Mouse (Mus musculus) gonadal fat pad, adult 2 months (tissue): Measurements from ENCODE around the gene Heg1. TPM values are rescaled to one million over a fixed set of nuclear protein-coding genes. Genes with fewer than 3 reads are reported as not detected.

Experiments
- DNase-seq: peaks from one replicate; pipeline ENCODE4 v3.0.0-alpha.2; 2012; ENCODE audit warnings: low read depth
- polyA plus RNA-seq: library from polyadenylated mRNA; depleted of rRNA; stranded (reverse); fragments of >200 nt; gene quantifications from 2 replicates; pipeline ENCODE4 v1.2.3, GENCODE M21; 2012; rRNA removed

Heg1 gene
- polyA plus RNA-seq = 61.0 and 64.6 TPM in 2 replicates

DNA sequence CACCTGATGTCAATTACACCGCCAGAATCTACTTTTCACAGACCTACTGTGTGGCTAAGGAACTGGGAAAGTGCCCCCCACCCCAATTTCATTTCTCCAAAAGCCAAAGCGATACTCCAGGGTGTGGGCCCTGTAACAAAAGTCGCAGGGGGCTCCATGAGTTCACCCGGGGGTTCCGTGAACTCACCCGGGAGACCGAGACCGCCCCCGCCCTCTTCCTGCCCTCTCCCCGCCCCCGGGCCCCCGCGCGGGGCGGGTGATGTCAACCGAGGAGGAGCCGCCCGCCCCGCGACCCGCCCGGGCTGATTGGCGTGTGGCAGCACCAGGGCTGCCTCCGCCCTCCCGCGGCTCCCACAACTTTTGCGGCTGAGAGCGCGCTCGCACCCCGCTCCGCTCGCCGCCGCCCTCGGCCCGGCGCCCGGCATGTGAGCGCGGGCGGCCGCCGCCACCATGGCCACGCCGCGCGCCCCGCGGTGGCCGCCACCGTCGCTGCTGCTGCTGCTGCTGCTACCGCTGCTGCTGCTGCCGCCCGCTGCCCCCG is at the start of gene Heg1:
Gene Heg1, plus strand, starts transcription at position 209 of the 541 bp plus-strand sequence.
- no peak for DNase-seq

DNA sequence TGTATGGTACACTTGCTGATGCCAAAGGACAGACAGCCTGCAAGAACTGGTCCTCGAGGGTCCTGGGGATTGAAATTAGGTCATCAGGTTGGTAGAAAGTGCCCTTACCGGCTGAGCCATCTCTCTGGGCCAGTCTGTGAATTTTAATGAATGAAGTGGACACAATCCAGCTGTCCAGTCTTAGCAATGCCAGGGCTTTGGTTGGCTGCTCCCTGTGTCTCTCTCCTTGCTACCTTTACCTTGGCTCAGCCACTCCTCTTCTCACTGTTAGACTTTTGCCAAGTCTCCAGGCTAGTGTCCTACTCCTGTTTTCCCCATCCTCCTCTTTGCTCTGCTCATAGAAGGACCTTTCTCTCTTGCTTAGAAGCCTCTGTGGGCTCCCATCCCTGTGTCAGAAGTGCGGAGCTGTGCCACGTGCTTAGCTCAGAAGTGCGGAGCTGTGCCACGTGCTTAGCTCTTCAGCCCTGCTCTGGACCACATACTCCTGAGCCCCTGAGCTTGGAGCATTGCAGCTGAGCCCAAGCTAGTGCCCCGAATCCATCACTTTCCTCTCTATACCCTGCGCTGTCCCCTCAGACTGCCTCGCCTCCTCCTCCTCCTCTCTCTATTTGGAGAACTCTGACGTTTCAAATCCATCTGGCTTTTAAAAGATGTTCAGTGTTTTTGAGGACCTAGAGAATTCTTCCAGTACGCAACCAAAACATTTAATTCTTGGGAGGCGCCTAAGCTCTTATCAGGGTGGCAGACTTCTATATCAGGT is 48.2 kb upstream of the Heg1 start:
- no peak for DNase-seq

DNA sequence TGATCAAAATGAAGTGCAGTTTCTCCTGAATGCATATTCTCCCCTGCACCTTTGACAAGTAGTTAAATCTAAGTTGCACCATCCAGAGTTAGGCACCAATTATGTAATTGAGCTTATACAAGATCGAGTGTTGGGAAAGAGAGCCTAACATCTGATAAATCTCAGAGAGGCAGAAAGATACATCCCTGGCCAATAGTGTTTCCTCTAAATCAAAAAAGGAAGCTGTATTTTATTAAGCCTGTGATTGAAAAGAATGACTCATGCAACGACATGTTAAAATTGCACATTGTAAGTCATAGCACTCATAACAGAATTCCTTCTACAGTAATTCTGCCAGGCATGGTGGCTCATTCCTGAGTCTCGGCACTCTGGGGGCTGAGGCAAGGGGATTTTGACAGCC is 42.4 kb upstream of the Heg1 start:
- DNase-seq = peak; percentile 58

DNA sequence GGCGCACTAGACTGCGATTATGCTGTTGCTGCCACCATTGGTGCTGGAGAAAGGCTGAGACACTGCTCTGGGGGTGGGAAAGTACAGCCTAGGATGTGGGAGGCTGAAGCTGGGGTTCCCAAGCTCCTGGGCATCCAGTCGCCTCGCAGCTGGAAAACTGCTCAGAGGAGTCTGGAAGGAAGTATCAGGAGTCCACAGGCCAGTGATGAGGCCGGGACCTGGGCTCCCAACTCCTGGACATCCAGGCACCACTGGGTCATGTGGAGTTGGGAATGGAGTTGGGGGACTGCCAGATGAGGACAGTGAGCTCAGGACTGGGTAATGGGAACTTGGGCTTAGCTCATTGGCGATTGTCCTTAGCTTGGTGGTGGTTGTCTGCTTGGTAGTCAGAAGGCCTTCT is 31.1 kb upstream of the Heg1 start:
- no peak for DNase-seq

DNA sequence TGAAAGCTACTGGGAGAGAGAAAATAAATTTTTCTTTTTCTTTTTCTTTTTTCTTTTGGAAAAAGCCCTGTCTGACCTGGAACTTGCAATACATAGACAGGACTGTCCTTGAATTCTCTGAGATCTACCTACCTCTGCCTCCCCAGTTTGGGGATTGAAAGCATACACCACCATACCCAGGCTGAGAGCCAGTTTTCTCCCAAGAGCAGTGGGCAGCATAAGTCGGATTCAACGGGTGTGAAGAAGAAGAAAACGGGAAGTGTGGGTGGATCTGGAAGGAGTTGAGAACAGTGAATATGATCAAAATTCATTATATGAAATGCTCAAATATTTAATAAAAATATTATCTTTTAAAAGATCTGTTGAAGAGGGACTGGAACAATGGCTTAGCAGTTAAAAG is 28.7 kb upstream of the Heg1 start:
- DNase-seq = no peak

DNA sequence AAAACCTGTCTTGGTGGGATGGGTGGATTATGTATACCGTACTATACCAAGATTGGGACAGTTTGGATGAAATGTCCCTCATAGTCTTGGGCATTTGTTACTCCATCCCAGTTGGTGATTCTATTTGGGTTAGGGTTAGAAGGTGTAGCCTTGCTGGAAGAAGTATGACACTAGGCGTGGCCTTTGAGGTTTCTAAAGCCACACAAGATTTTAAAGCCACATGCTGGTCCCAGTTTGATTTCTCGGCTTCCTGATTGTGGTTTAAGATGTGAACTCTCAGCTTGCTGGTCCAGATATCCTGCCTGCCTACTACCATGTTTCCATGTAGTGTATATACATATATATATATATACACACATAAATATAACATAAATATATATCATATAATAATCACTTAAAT is 27.0 kb upstream of the Heg1 start:
- DNase-seq = no peak

DNA sequence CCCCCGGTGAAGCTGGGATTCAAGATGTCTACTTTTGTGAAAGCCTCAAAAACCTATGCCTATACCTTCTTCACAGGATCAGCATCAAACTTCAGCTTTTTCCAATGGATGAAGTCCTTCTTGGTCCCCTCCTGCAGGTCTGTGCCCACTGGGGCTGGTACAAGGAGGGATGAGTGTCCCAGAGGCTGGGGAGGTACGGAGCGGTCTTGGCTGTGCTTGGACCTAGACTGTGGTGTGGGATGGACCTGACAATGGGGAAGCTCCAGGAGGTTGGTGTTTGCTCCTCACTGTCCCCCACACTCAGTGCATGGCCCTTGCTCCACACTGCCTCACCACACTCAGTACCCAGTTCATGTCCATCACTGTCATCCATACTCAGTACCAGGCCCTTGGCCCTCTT is 26.0 kb upstream of the Heg1 start:
- no peak for DNase-seq

DNA sequence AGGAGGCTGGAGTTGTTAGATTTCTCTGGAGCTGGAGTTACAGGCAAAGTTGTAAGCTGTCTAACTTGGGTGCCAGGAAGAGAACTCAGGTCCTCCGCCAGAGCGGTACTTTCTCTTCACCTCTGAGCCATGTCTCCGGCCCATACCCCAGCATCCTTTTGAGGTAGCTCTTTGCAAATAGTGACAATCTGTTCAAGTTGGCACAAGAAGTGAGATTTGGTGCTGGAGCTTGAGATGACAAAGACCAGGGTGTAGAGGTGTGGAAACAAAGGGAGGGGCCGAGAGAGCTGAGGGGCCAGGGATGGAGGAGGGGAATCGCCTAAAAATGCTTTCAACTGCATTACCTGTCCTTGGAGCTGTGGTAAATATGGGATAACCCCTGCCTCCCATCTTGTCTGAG is 24.6 kb upstream of the Heg1 start:
- DNase-seq = no peak

DNA sequence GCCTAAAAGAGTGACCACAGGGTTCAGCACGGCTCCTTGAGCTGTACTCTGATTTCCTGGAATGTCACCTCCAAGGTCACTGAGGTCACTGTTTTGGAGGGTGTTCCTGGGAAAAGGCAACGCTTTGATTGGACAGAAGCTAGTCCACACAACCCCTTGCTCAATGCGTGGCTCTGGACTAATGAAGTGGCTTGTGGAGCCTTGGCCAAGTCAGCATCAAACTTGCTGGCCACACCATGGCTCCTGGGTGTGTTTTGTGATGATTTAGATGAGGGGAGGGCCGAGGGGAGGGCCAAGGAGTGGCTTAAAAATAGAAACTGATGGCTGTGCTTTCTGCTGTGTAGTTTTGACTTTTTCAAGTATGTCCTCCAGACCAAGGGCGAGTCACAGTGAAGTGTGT is 24.0 kb upstream of the Heg1 start:
- no peak for DNase-seq

DNA sequence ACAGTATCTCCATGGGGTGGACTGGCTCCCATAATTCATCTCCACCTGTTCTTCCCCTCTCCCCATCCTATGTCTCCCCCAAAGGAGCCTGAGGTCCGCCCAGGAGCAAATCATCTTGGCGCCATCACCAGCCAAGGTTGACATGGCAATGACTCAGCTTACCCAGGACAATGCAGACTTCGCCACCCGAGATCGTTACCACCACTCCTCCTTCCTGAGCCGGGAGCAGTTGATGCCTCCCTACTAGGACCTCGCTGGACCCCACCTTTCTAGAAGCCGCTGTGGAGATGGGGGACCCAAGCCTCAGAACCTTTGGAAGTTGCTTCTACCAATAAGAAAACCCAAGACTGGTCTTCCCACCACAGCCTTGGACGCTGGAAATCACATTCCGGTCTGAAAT is 21.3 kb upstream of the Heg1 start:
- DNase-seq = no peak

DNA sequence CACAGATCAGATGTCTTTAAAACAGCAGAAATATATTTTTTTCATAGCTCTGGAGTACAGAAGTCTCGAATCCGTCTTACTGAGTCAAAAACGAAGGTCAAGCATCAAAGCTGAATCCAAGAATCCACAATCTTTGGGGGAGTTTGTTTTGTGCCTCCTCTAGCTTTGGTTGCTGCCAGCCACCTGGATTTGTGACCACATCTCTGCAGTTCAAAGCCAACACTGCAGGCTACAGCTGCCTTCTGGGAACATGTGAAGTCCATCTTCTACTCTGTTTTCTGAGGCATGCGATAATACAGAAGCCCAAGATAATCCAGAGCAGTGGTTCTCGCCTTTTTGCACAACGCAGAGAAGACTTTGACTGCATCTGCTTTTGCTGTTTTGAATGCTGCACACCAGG is 17.9 kb upstream of the Heg1 start:
- no peak for DNase-seq

DNA sequence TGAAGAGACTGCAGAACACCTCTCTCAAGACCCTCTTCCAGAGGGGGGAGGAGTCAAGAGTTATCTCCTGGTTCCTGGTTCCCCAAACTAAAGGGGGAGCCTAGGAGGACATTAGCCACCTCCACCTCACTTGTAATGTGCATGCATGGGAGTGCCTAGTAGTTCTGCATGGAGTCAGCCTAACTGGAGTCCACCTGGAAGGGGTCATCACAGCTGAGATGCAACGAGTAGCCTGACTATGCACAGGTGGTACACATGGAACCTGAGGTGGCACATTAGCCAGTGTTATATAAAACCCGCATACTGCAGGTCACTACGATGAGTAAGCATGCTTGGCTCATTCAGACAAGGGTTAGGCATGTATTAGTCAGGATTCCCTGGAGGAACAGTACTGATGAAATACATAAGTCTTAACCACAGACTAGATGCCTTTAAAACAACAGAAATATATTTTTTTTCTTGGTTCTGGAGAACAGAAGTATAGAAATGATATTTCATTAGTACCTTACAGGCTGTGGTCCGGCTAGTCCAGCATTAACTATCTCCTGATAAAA is 17.1 kb upstream of the Heg1 start:
- DNase-seq = no peak

DNA sequence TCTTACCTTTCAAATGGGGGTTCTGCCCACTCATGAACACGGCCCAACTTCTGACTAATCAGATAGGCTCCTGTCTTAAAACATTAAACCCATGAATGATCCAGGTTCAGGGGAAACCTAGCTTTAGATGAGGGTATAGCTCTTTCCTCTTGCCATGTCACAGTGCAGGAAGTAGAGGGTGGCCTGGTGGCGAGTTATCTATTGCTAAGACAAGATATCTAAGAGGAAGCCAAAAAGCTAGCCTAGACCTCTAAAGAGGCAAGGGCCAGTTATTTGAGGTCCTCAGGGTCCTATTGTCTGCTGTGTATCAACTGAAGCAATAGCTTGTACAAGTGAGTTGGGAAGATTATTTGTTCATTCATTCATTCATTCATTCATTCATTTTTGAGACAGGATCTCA is 15.7 kb upstream of the Heg1 start:
- no peak for DNase-seq

DNA sequence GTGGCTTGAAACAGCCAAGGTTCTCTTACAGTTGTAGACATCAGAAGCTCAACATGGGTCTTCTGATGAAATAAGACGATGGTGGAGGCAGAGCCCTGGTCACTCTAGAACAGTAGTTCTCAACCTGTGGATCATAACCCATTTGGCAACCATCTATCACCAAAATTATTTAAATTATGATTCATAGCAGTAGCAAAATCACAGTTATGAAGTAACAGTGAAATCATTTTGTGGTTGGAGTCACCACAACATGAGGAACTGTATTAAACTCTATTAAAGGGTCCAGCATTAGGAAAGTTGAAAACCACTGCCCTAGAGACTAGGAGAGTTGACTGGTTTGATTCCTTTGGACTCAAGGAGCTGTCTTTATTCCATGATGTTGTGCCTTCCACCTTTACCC is 15.1 kb upstream of the Heg1 start:
- DNase-seq = no peak

DNA sequence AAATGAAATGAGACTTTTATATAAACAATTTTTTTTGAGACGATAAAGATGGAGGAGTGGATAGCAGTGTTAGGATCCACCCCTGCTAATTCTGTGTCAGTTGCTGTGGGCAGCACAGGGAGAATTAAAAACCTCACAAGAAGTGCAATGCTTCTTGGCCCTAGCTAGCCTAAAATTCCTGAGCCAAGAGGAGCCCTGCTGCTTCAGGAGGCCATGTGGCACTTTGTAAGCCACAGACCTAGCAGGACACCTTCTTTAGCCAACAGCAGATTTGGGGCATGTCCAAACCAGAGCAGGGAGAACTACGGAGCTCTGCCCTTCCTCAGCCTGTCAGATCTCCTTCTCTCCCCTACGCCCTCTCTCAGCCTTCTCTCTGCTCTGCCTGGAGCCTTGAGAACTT is 13.8 kb upstream of the Heg1 start:
- DNase-seq = no peak

DNA sequence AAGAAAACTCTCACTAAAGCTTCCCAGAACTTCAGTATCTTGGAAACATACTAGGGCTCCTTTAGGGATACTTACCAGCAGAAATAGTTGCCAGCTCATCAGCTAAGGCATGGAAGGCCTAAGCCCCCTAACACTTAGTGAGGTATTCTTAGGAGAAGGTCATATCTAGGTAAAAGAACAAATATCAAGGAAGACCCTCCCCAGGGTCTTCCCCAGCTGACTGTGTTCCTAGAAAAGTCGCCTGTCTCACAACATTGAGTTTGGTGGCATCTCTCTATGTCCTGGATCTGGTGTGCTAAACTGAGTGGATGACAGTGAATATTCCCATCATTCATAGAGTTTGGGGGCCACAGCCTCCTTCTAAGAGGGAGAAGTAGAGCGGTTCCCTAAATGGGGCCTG is 13.2 kb upstream of the Heg1 start:
- no peak for DNase-seq

DNA sequence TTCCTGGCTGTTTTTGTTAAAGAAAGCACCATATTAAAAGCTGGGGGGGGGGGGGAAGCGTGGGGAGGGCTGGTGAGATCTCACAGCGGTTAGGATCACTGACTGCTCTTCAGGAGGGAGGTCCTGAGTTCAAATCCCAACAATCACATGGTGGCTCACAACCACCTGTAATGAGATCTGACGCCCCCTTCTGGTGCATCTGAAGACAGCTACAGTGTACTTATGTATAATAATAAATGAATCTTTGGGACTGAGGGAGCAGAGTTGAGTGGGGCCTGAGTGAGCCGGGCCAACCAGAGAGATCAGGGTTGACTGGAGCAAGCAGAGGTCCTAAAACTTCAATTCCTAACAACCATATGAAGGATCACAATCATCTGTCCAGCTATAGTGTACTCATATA is 12.0 kb upstream of the Heg1 start:
- no peak for DNase-seq

DNA sequence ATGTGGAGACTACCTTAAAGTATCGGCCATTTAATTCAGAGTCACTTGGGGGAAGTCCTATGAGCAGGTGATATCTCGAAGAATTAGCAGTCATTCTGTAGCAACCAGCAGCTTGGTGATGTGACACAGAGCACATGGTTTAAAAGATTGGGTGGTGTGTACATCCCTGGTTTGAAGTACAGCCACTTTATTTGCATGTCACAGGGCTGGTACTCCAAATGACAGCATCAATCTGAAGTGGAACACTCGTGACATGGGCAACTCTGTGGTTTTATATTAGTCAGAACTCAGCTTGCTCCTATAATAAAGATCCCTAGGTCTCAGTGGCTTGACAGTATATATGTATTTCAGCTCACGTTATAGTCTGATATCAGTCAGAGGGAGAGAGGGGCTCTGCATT is 11.5 kb upstream of the Heg1 start:
- no peak for DNase-seq

DNA sequence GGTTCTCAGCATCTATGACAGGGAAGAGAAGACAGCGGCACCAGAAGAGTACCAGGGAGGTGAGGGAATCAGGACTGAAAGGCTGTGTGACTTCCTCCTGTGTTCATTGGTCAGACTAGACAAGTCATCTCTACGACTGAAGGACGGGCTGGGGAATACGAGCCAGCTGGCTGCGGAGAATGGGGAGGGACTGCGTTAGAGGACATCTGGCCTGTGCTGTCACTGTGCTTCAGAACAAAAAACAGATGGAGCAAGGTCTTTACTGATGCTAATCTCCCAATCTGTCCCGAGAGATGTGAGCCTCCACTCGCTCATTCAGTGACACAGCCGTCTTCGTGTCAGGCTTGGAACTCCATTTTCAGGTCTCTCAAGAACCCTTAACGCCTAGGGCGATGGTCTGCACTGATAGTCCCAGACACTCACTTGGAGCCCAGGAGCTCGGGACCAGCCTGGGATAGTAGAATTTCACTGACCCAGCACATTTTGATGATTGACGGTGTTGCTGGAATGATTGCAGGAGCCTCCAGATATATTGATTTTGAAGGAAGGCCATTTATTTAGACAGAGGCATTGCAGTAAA is 10.6 kb upstream of the Heg1 start:
- DNase-seq = no peak

DNA sequence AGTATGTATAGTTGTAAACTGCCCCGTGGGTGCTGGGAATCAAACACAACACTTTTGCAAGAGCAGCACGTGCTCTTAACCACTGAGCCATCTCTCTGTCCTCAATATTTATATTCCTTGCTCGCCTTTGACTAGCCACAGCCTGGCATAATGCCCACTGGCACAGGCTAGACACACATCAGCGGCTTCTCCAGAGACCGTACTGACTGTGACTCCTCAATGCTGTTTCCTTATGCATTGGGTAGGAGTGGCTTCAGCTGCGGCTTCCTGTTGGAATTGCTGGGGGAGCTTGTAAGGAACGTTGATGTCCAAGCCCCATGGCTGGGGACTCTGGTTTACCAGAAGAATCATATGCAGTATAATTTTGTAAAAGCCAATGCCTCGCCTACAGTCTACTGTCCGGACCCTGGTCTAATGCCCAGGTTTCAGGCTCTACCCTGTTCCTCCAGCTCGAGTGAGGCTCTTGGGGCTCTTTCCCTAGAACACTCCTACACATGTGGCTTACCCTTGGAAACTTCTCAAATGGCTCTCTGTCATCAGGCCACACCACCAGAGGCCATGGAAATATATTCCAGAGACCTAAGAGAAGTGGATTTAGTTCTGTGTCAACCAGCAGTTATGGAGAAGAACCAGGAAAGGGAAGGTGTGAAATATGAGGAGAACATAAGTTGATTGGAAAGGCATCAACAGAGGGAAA is 8.9 kb upstream of the Heg1 start:
- peak; percentile 77 for DNase-seq

DNA sequence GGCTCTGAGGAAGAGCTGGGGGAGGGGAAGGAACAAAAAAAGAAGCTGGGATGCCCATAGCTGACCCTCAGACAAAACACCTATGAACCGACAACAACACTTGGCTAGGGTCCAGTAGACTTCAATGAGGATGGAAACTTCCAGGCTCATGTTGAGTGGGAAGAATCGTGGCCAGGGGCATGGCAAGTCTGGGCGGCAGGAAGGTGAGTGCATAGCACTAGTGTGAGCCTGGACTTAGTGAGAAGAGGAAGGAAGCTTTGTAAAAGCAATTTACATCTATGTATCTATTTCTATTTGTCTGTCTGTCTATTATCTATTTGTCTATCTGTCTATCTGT is 8.4 kb upstream of the Heg1 start:
- no peak for DNase-seq

DNA sequence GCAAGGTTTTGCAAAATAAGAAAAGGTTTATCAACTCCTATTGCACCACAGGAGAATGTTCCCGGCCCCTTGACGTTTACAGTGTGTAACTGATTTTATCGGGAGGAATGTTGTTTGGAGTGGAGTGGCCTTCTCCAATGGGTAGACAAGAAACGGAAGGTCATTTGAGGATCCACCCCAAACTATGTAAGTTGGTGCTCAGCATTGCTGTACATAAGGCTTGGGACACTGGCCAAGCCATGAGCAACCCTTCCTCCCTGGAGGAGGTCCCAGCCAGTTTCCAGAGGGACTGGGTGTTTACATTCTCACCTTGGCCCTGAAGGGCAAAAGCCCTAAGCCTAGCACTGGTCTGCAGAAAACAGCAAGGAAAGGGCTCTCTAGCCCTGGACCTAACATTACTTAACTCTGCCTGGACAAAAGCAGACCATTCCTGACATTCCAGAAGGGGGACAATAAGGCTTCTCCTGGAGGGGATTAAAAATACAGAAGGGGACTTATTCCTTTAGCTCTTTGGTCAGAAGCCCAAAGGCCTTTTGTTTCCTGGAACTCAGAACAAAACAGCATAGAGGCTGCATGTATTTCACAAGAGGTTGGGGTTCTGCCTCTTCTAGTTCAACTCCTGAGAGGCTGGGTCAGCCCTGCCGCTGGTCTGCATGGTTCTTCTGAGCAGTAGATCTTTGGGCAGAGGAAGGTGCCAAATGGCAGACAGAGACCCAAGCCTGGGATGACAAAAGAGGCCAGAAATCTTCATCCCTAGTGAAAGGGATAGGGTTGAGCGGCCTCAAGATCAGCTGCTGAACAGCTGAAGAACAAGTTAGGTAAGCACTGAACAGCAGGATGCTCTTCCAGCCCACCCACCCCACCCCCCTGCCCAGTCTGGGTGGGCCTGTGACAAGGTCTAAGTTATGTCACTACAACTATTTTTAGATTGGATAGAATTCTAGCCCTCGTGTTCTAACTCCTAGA is 7.5 kb upstream of the Heg1 start:
- no peak for DNase-seq
